Mouse (Mus musculus) mesoderm, embryonic 11.5 days (tissue): ENCODE measurements at regions not wholly inside any gene's neighbourhood (a gene's known extent, or its start where the extent isn't known, plus 50 kb on each side); places are given as distances from the start of the nearest gene placed in this dataset.

ENCODE experiments used
- DNase-seq: peaks from one replicate; pipeline ENCODE4 v3.0.0-alpha.2; 2012; ENCODE audit warnings: low read depth, low spot score

GRCm38 (mm10) chr6:50713297-50713696 lies 59.1 kb upstream of the Npvf start:
- no peak for DNase-seq

- DNase-seq = no peak
Observed at GRCm38 (mm10) chr6:50718631-50719030, 64.4 kb upstream of the Npvf start.

- no peak for DNase-seq
Observed at GRCm38 (mm10) chr6:50720346-50720745, 66.1 kb upstream of the Npvf start.

GRCm38 (mm10) chr6:50725640-50726039 lies 71.4 kb upstream of the Npvf start:
- DNase-seq = no peak

GRCm38 (mm10) chr6:50726166-50726591 lies 71.9 kb upstream of the Npvf start:
- no peak for DNase-seq

GRCm38 (mm10) chr6:50730744-50731718 lies 76.8 kb upstream of the Npvf start:
- no peak for DNase-seq

- DNase-seq = no peak
Observed at GRCm38 (mm10) chr6:50734701-50735100, 80.5 kb upstream of the Npvf start.

- DNase-seq = no peak
Observed at GRCm38 (mm10) chr6:50735825-50736224, 81.6 kb upstream of the Npvf start.

- no peak for DNase-seq
Observed at GRCm38 (mm10) chr6:50742009-50742408, 87.8 kb upstream of the Npvf start.

GRCm38 (mm10) chr6:50744462-50745166 lies 90.4 kb upstream of the Npvf start:
- no peak for DNase-seq

GRCm38 (mm10) chr6:50753151-50753550 lies 98.9 kb upstream of the Npvf start:
- no peak for DNase-seq

- DNase-seq = no peak
Observed at GRCm38 (mm10) chr6:50754786-50755185, 100.5 kb upstream of the Npvf start.

GRCm38 (mm10) chr6:50760367-50760766 lies 106.1 kb upstream of the Npvf start:
- DNase-seq = no peak

GRCm38 (mm10) chr6:50763121-50763520 lies 108.9 kb upstream of the Npvf start:
- DNase-seq = peak; percentile 57

- no peak for DNase-seq
Observed at GRCm38 (mm10) chr6:50766442-50766915, 112.2 kb upstream of the Npvf start.

GRCm38 (mm10) chr6:50767126-50767525 lies 112.9 kb upstream of the Npvf start:
- DNase-seq = no peak

GRCm38 (mm10) chr6:50767827-50768226 lies 113.6 kb upstream of the Npvf start:
- no peak for DNase-seq

GRCm38 (mm10) chr6:50769101-50769500 lies 114.9 kb upstream of the Npvf start:
- DNase-seq = no peak

GRCm38 (mm10) chr6:50770481-50770880 lies 116.2 kb upstream of the Npvf start:
- no peak for DNase-seq

- DNase-seq = no peak
Observed at GRCm38 (mm10) chr6:50775637-50776036, 121.4 kb upstream of the Npvf start.

GRCm38 (mm10) chr6:50776236-50776832 lies 122.1 kb upstream of the Npvf start:
- peak; percentile 51 for DNase-seq

- DNase-seq = peak; percentile 77
Observed at GRCm38 (mm10) chr6:50776931-50777495, 122.8 kb upstream of the Npvf start.
